Mouse (Mus musculus) thymus, postnatal 10 days (tissue): ENCODE results near the gene Amh.

ENCODE experiments used
- DNase-seq, 2 experiments: peaks; one replicate each; pipeline ENCODE4 v3.0.0; 2021; ENCODE audit warnings: low spot score in 2 of 2

Gene Amh

DNA sequence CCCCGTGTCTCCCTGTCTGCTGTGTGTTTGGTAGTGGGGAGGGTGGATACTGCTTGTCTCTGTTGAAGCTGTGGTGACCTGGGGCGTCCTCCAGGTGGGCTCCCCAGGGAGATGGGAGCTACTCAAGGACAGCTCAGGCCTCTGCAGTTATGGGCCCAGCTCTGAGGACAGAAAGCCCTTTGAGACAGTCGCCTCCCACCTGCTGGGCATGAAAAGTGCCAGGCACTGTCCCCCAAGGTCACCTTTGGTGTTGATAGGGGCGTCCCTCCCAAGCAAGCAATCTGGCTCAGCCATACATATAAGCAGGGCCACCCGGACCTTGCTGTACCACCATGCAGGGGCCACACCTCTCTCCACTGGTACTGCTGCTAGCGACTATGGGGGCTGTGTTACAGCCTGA, at the start of gene Amh:
Amh (plus strand) TSS at position 328 of the 400 bp plus-strand sequence.
- no peak for DNase-seq

DNA sequence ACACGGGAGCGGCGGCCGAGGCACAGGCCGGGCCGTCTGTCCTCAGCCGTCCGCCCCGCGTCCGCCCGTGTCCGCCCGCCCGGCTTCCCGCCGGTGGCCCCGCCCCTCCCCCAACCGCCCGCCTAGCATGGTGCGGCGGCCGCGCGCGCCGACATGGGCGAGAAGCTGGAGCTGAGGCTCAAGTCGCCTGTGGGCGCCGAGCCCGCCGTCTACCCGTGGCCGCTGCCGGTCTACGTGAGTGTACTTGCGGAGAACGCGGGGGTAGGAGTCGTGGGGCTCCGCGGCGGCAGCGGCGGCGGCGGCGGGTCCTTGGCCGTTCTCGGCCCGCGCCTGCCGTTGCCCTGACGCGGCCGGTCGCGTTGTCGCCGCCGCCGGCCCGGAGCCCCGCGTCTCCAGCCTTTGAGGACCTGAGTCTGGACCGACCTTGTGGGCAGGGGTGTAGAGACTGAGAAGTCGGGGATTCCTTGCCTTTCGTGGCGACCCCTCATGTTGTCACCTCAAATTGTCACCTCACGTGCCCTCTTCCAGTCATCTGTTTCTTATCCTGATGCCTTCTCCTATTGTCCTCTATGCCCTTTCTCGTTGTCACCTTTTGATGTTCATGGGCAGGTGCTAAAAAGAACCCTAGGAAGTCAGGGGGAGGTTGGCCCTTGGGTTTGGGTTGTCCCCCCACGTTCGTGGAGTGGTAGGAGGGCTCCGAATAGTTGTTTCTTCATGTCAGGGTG, 49.6 kb upstream of the Amh start:
- DNase-seq, result no peak

DNA sequence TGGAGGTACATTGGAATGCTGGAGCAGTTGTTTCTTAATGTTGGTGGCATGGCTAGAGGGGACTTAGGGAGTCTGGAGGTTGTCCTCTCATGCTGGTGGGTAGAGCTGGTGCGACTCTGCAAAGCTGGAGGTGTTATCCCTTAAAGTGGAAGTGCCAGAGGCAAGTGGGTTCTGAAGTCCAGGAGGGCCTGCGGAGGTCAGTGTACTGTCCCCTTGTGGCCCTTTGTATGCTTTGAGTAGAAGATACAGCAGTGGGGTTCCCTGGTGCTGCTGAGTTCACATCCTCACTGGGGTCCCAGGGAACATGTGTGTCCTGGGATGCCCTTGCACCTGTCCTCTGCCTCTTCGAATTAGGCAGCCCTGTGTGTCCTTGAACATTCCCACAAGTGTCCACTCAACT, 48.9 kb upstream of the Amh start:
- DNase-seq, result no peak

DNA sequence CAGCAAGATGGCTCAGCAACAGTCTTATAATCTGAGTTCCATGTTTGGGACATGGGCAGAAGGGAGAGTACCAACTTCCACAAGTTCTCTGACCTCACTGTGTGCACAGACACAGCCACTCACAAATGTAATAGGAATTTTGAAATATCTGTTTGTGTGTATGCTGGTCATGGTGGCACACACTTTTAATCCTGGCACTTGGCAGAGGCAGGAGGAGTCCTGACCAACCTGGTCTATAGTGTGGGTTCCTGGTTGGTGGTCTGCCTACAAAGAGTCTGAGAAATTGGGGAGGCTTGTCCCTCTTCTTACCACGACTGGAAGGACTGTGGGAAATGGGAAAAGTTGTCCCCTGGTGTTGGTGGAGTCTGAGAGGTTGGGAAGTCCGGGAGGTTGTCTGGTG, 48.5 kb upstream of the Amh start:
- no peak for DNase-seq

DNA sequence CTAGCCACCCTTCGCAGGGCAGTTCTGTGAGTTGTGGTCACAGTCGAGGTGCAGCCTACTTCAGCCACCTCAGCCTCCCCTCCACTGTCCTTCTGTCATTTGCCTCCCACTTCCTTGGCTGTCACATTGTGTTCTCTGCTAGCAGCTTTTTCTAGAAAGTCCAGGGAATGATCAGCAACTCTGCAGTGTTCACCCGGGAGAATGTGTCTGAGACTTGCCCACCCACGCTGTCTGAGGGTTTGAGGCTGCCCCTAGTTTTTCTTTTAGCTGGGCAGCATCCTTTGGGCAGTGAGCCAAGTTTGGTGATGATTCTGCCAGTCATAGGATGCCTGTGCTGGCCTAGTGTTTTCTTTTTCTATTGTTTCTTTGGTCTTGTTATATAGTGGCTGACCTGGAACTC, 48.1 kb upstream of the Amh start:
- DNase-seq, result no peak

DNA sequence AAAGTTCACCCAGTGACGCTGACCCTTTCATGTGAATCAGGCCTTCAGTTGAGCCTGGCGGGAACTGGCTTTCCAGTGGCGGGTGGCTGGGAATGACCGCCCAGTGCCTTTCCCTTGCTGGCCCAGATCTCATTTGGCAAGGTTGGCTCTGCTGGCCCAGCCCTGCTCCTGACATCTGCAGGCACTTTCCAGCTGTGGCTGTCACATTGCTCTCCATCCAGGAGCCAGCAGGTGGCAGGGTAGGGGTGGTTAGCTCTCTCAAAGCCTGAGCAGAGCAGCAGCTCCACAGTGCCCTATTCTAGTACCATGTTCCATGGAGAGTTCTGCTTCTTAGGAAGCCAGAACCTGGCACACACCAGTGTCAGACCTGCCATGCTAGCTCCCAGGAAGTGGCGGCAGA, 47.3 kb upstream of the Amh start:
- DNase-seq, result peak; percentile 69 to 78

DNA sequence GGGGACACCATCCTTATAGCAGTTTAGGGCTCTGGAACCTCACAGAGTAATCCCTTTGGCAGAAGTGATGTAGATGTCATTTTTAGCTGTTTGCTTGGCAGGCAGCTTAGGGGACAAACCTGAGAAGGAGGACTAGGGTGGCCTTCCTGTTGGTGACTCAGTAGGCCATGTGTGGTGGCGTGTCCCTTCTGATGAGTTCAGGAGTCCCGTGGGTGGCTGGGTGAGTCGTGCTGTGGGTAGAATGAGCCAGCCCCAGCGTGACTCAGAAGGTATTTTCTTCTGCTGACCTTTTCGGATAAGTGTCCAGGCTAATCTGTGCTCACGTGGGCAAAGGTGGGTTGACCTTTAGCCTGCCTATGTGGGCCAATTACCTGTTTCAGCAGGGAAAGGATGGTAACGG, 46.4 kb upstream of the Amh start:
- no peak for DNase-seq

DNA sequence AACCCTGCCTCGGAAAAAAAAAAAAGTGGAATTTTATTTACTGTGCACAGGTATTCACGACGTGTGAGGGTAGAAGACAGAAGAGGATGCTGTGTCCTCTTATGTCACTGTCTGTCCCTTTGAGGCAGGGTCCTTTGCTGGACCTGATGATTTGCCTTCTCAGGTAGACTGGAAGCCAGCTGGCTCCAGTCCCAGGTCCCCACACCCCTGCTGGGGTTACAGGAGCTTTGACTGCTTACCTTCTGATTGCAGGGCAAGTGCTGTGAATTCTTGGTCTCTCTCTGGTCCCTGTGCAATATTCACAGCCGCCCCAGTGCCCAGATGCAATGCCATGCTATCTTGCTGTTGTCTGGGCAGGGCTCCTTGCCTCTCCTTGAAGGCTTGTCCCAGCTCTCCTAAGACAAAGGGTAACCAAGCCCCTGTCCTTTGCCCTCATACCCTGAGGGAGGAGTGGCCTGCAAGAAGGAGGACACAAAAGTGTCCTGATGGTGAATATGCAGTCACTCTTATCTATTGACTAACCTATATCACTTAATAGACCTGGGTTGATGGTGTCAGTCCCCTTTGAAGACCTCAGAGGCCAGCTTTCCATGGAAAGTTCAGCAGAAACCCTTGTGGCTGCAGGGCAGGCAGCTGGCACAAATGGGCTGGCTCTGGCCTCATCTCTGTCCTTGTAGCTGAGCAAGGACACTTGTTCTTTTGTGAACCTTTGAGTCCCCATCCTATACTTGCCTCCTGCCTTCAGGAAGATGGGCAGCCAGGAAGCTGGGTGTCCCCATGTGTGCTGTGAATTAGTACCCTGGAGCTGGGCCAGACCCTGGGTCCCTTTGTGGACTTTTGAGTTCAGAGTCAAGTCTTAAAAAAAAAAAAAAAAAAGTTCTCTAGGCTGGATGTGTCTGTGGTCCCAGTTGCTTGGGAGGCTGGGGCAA, 44.2 kb upstream of the Amh start:
- DNase-seq, result no peak

DNA sequence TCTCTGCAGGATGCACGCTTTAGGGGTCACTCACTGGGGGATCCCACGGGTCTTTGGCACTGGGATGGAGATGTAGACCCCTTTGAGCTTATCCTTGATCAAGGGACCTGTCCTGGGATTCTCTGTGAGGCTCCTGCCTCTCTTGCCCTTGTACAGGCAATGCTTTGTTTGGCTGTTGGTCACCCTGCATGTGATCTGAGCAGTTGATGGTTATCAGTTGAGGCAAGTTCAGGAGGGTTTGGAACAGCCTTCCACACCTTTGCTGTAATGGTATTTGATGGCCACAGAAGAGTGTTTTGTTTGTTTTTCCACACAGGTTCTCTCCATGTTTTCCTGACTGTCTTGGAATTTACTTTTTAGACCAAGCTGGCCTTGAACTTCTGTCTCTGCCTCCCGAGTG, 43.2 kb upstream of the Amh start:
- no peak for DNase-seq

DNA sequence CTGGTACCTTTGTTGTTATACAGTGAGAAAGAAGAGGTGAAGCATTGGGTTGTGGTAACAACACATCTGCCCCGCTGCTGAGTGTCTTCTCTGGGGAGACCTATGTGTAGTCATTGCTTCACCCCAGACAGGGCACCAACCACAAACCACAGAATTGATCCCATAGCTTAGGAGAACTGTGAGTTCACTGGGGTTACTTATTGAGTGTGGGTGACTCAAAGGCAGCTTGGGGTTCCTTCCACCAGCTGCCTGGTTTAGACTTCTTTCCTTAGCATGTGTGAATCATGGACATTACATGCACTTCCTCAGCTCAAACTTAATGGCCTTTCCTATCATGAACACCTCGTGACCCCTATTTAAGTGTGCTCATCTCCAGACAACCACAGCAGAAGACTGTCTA, 41.5 kb upstream of the Amh start:
- DNase-seq, result no peak

DNA sequence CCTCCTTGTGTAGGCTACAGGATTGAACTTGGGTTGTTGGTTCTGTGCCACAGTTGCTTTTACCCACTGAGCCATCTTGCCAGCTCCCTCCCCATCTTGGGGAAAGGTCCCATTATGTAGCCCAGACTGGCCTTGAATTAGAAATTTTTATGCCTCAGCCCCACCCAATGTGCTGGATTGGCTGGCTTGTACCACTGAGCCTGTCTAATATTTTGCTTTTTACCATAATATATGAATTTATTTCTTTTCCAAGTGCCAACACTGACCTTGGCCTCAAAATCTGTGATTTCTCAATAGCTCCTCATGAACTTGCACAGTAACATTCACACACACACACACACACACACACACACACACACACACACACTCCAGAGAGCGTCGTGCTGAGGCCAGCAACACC, 39.3 kb upstream of the Amh start:
- DNase-seq, result no peak

DNA sequence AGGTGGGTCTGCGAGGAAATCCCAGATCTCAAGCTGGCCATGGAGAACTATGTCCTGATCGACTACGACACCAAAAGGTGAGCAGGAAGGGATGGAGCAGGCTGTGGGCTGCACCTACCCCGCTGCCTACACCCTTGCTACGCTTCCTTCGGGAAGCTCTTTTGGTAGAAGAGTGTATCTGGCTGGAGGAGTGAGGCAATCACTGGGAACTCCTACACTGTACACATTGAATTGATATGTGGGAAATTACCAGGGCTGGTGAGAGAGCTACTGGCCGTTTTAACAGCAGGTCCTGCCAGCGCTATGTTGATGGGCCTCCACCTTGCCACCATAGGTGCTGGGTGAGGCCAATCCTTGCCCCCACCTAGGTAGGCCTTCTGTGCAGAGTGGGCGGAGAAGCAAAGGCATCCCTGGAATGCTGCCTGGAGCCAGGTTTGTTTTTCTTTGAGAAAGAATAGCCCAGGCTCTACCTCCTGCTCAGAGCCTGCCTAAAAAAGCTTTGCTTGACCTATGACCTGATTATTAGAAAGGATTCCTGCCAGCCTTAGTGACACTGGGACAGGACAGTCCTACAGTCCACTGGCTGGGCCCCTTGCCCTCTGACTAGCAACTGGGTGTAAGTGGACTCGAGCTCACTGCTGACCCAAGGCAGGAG, 38.8 kb upstream of the Amh start:
- no peak for DNase-seq

DNA sequence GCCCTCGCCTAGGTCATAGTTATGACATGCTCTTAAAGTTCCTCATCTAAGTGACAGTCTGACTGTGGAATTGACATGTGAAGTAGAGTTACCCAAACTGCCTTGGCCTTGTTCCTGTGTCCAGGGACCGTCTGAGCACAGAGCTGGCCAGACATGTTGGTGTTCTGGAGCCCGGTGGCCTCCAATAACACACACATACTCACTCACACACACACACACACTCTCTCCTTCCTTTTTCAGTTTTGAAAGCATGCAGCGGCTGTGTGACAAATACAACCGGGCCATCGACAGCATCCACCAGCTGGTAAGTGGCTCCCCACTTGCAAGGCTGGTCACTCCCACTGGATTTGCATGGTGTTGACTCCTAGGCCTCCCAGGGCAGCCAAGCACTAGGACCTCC, 36.7 kb upstream of the Amh start:
- no peak for DNase-seq

DNA sequence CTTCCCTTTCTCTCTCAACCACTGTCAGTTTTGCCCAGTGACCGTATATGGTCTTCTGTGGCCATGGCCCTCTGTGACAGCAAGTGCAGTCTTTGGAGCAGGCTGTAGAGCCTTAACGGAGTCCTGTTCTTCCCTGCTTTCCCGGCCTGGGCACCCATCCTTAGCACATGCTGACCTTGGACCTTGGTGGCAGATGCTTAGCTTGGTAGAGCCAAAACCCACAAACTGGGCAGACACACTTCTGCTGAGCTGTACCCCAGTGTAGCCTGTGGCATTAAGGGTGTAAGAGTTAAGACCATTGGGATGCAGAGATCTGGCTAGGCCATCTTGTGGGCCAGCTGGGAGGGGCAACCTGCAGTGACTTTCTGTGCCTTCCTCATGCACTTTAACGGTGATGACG, 31.2 kb upstream of the Amh start:
- DNase-seq, result no peak

DNA sequence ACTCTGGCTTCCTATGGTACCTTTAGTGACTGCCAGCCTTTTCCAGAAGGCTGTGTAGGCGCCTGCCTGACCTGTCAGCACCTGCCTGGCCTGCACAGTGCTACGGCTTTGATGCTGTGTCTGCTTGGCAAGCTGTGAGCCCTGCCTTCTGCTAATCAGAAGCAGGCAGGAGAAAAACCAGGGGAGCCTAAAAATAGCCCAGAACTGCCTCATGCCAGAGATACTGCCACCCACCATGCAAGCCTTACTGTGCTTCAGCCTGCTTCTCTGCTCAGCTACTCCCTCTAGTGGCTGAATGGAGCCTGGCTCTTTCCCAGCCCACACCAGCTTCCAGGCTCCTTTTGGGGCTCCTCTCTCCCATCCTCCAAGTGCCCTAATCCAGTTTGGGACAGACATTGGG, 30.5 kb upstream of the Amh start:
- DNase-seq, result peak; percentile 32 to 71

DNA sequence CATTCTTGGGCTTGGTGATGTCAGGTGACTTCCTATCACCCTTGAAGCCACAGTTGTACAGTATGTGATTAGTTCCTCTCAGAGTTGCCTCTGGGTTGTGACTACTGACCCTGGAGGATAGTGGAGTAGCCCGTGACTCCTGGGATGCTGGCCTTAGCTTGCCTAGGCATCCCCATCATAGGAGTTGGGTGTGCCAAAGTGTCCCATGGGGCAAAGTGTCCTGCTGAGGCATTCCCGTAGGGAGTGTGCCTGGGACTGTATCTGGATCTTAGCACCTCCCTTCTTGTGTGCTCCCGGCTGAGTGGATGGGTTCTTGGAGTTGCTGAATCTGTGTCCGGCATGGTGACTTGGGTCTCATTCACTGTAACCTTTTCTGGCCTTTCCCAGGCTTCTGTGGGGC, 30.1 kb upstream of the Amh start:
- DNase-seq, result no peak

DNA sequence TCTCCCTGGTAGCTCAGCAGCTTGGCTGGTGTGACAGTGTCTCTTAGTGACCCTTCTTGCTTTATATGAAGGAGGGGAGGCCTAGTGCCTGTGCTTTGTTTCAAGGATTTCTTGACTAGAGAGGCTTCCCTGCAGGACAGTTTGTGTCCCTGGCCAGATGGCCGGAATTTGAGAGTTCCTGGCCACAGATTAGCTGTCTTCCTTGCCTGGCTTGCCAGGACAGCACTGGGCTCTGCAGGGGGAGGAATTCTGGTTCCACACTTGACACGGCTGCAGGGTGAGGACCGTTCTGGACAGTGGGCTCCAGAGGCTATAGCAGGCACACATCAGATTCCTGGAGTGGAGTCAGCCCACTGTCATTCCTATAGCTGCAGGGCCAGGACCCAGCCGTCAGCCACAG, 29.3 kb upstream of the Amh start:
- DNase-seq, result no peak

DNA sequence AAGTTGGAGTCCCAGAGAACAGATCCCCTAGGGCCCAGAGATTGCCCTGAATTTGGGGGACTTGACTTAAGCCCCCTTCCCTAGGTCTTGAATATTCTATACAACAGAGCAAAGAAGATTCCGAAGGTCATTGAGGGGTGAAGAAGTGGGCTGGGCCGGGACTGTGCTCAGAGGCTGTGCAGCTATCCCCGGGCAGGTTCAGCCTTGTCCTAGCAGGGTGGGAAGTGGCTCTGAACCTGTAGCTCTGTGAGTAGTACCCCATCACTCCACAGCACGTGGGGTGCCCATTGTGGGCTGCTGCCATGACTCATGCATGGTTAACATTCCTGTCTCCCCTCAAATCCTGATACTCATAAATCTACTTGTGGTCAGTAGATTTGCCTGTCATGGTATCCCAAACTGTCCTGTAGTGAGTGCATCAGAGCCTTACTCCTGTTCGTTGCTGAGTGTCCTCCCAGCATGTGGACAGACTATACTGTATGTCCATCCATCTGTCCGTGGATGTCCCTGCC, 28.6 kb upstream of the Amh start:
- DNase-seq, result no peak

DNA sequence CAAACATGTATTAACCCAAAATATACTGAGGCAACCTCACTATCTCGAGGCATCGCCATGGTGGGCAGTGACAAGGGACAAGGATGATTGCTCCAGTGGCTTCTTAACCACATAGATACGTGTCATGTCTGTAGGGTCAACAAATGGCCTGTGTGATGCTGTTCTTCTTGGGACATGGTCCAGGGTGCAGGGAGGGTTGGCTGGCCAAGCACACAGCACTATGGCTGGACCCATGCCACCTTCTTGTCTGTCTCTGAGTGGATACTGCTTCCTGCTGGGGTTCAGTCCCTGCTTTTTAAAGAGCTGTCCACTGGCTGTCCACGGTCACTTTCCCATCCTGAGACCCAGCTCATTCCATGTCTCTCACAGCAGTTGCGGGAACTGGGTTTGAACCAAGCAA, 27.9 kb upstream of the Amh start:
- no peak for DNase-seq

DNA sequence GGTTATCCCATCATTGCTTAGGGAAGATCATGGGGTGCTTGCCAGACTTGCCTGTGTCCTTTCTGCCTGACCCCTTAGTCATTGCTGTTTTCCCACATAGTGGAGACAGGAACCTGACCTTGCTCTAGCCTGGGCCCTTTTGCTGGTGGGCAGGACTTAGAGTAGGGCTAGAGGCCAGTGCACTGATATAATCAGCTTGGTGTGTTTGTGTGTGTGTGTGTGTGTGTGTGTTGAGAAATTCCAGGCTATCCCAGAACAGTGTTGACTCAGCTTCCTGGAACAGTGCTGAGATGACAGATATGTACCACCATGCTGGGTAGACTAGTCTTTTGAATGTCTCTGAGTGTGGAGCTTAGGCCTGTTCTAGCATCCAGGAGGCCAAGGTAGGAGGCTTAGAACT, 25.5 kb upstream of the Amh start:
- no peak for DNase-seq

DNA sequence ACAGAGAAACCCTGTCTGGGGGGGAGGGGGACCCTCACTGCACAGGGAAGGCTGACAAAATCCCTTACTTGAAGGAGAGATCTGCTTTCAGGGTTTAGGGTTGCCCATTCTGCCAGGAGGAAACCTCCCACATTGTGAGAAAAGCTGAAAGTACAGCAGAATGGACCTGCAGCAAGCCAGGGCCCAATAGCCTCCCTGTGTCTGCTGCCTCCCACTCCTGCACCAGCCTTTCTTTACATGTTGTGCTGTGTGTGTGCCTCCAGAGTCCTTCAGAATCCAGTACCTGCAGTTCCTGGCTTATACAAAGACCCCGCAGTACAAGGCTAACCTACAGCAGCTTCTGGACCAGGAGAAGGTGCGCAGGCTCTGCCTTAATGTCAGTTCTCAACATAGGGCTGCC, 20.7 kb upstream of the Amh start:
- no peak for DNase-seq

DNA sequence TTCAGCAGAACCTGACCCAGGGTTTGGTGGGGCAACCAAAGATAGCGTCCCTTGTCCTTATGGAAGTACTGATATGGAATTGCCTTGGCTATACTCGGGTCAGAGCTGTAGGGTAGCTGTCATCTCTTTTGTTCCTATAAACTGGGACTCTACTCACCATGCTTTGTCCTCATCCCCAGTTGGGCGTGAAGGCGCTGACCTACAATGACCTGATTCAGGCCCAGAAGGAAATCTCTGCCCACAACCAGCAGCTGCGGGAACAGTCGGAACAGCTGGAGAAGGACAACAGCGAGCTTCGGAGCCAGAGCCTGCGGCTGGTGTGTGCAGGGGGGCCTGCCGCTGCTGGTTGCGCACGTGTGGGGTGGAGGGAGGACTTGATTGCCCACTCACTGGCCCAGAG, 20.2 kb upstream of the Amh start:
- no peak for DNase-seq

DNA sequence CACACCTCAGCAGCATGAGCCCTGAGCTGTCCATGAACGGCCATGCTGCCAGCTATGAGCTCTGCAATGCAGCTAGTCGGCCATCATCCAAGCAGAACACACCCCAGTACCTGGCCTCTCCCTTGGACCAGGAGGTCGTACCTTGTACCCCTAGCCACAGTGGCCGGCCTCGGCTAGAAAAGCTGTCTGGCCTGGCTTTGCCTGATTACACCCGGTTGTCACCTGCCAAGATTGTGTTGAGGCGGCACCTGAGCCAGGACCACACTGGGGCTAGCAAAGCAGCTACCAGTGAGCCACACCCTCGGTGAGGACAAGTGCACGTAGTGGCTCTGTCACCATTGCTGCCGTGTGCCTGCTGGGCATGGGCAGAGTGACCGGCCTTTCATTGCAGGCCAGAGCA, 19.1 kb upstream of the Amh start:
- DNase-seq, result no peak
